Mouse (Mus musculus) WW6 (cell line): Measurements from ENCODE around the gene Smim15.
A peak's percentile ranks its signal among the peaks of the same experiment; 100 is the strongest.

Experiments
- DNase-seq: peaks from one replicate; pipeline ENCODE4 v3.0.0-alpha.2; 2013; ENCODE audit warnings: low read depth, low spot score

The Smim15 gene

GRCm38 (mm10) chr13:108044222-108044941 is at the start of gene Smim15:
Gene Smim15 (plus strand): TSS chr13:108044446.
- peak; percentile 73 for DNase-seq

GRCm38 (mm10) chr13:107995211-107995610 is 49.0 kb upstream of the Smim15 start:
- no peak for DNase-seq

GRCm38 (mm10) chr13:107996301-107996700 is 47.9 kb upstream of the Smim15 start:
- no peak for DNase-seq

GRCm38 (mm10) chr13:108007861-108008260 is 36.4 kb upstream of the Smim15 start:
- no peak for DNase-seq

GRCm38 (mm10) chr13:108013110-108013509 is 31.1 kb upstream of the Smim15 start:
- no peak for DNase-seq

GRCm38 (mm10) chr13:108013839-108014238 is 30.4 kb upstream of the Smim15 start:
- DNase-seq = no peak

- no peak for DNase-seq
Observed at GRCm38 (mm10) chr13:108015166-108015565, 29.1 kb upstream of the Smim15 start.

GRCm38 (mm10) chr13:108017349-108017748 is 26.9 kb upstream of the Smim15 start:
- DNase-seq = no peak

- DNase-seq = no peak
Observed at GRCm38 (mm10) chr13:108025802-108026201, 18.4 kb upstream of the Smim15 start.

GRCm38 (mm10) chr13:108032789-108033188 is 11.5 kb upstream of the Smim15 start:
- DNase-seq = no peak

GRCm38 (mm10) chr13:108039375-108039774 is 4.9 kb upstream of the Smim15 start:
- no peak for DNase-seq

GRCm38 (mm10) chr13:108039902-108040301 is 4.3 kb upstream of the Smim15 start:
- DNase-seq = no peak

GRCm38 (mm10) chr13:108040451-108040850 is 3.8 kb upstream of the Smim15 start:
- DNase-seq = no peak

- no peak for DNase-seq
Observed at GRCm38 (mm10) chr13:108041358-108041757, 2.9 kb upstream of the Smim15 start.

- no peak for DNase-seq
Observed at GRCm38 (mm10) chr13:108043431-108044221, 620 bp upstream of the Smim15 start.

- DNase-seq = no peak
Observed at GRCm38 (mm10) chr13:108045646-108046045, 1.4 kb downstream of the Smim15 start.

- no peak for DNase-seq
Observed at GRCm38 (mm10) chr13:108046071-108046470, 1.8 kb downstream of the Smim15 start.

GRCm38 (mm10) chr13:108046891-108047290 is 2.6 kb downstream of the Smim15 start:
- DNase-seq = no peak

GRCm38 (mm10) chr13:108047364-108047763 is 3.1 kb downstream of the Smim15 start:
- DNase-seq = no peak

- DNase-seq = no peak
Observed at GRCm38 (mm10) chr13:108056896-108057295, 12.7 kb downstream of the Smim15 start.

GRCm38 (mm10) chr13:108060286-108060885 is 16.1 kb downstream of the Smim15 start:
- no peak for DNase-seq

GRCm38 (mm10) chr13:108060936-108061578 is 16.8 kb downstream of the Smim15 start:
- DNase-seq = no peak
